Mouse (Mus musculus) limb, embryonic 11.5 days (tissue): Measurements from ENCODE around the gene Mfsd4b1. TPM values are rescaled to one million over a fixed set of nuclear protein-coding genes. Genes with fewer than 3 reads are reported as not detected.

Source experiments
- polyA plus RNA-seq: library from polyadenylated mRNA; unstranded; fragments of >200 nt; fragmentation: Nextera tagmentation; extraction: Ambion mirVana; gene quantifications from 2 replicates; pipeline ENCODE4 v1.2.1, GENCODE M21; 2014

Gene Mfsd4b1
- polyA plus RNA-seq, 1 experiment from 2014 or later, result 0.23 TPM

Other genes with a start within 250 kb of the Mfsd4b1 start
- gene Mfsd4b4, start 126.0 kb downstream of the Mfsd4b1 start, polyA plus RNA-seq, result 4.9 and 5.3 TPM in 2 replicates
- gene Mfsd4b2, start 98.3 kb downstream of the Mfsd4b1 start, polyA plus RNA-seq, result not detected in 2 replicates
- 0.21 and 0.30 TPM in 2 replicates for gene Mfsd4b3, start 65.1 kb downstream of the Mfsd4b1 start, polyA plus RNA-seq
- gene Mfsd4b5, start 38.6 kb downstream of the Mfsd4b1 start, polyA plus RNA-seq, result 0.08 and 0.09 TPM in 2 replicates
- 11.0 and 11.2 TPM in 2 replicates for gene Slc16a10, start 117.0 kb upstream of the Mfsd4b1 start, polyA plus RNA-seq
- 74.8 and 76.4 TPM in 2 replicates for gene Rpf2, start 221.8 kb upstream of the Mfsd4b1 start, polyA plus RNA-seq
- gene Gtf3c6, start 232.8 kb upstream of the Mfsd4b1 start, polyA plus RNA-seq, result 184 TPM in 2 replicates